Mouse (Mus musculus): ENCODE measurements around the gene Frrs1l. TPM values are rescaled to one million over a fixed set of nuclear protein-coding genes. Genes with fewer than 3 reads are reported as not detected.

Frrs1l gene
- total RNA-seq, 2 experiments from 2014 or later, result 191 to 198 TPM

GRCm38 (mm10) chr4:56991951-56992350 is 1.8 kb upstream of the Frrs1l start:
- intact Hi-C loops (cut with DNase I), result loop anchor here (5.0 kb wide), 1 partner anchor 45 kb away; the partner anchor contains the start of gene Tmem245
- peak in 1 of 2 experiments; percentile 75 for DNase-seq (ENCODE audit: low spot score in 2 of 2)

DNA sequence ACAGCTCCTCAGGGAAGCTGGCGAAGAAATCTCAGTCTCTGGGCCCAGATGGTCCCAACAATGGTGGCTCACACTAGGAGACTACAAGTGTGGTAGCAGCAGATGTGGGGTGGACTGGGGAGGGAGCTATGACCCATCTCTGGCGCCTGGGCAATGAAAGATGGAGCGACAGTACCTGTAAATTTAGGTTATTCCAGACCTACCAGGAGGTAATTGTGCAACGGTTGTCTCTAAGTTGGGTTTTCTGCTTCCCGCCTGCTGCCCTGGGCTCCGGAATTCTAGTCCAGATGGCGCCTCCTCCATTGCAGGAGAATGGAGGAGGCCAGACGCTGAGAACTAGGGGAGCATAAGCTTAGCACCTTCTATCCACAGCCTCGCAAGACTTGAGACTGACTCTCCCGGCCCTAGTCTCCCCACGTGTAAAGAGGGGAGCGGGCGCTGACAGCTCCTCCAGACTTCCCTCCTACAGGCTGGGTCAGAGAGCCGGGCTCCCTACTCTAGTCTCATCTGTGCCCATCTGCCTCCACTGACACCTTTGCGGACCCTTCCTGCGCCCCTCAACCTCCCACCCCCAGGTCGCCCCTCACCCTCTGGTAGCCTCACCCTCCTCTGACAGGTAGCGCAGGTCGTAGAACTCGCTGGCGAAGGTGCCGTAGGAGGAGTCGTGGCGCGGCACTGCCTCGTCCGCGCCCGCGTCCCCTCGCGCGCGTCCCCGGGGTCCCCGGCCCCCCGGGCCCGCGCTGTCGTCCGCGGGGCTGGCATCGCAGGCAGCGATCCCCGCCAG is 568 bp downstream of the Frrs1l start:
- peak; percentile 53 to 81 for DNase-seq (ENCODE audit: low spot score in 2 of 2)
- intact Hi-C loops (cut with DNase I), result loop anchor here (1.0 to 5.0 kb wide), 2 partner anchors 24 to 42 kb away; partner anchors contain the start of gene Tmem245

- intact Hi-C loops (cut with DNase I), result loop anchor here (1.0 to 2.0 kb wide), 2 partner anchors 24 to 35 kb away; no protein-coding TSS in a partner anchor
Measured at GRCm38 (mm10) chr4:56965586-56966179, 24.5 kb downstream of the Frrs1l start.

GRCm38 (mm10) chr4:56963687-56964086 is 26.5 kb downstream of the Frrs1l start:
- intact Hi-C loops (cut with DNase I), result loop anchor here (2.0 kb wide), 1 partner anchor 33 kb away; no protein-coding TSS in a partner anchor
- DNase-seq (ENCODE audit: low spot score in 2 of 2), result peak in 1 of 2 experiments; percentile 87

More at GRCm38 (mm10) chr4:56965586-56966179, 24.5 kb downstream of the Frrs1l start:
- peak; percentile 60 to 87 for DNase-seq (ENCODE audit: low spot score in 2 of 2)

GRCm38 (mm10) chr4:56961320-56961925 is 28.8 kb downstream of the Frrs1l start:
- no peak for DNase-seq (ENCODE audit: low spot score in 2 of 2)
- intact Hi-C loops (cut with DNase I), result no loop called here

- intact Hi-C loops (cut with DNase I), result no loop called here
- no peak for DNase-seq (ENCODE audit: low spot score in 2 of 2)
Measured at GRCm38 (mm10) chr4:56957518-56957917, 32.7 kb downstream of the Frrs1l start.

DNA sequence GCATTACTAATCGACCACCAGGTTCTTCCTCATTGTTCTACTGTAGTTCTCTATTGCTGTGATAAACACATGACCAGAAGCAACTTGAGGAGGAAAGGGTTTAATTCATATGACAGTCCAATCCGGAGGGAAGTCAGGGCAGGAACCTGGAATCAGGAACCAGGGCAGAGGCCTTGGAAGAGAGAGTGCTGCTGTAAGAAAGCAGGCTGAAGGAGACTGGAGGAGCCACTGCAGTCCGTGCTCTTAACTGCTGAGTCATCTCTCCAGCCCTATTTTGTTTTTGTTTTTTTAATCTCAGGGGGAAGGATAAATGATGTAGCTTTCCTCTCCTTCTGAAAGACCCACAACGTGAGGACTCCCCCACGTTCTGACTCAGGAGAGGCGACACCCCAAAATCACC is 37.0 kb downstream of the Frrs1l start:
- intact Hi-C loops (cut with DNase I), result no loop called here
- no peak for DNase-seq (ENCODE audit: low spot score in 2 of 2)

DNA sequence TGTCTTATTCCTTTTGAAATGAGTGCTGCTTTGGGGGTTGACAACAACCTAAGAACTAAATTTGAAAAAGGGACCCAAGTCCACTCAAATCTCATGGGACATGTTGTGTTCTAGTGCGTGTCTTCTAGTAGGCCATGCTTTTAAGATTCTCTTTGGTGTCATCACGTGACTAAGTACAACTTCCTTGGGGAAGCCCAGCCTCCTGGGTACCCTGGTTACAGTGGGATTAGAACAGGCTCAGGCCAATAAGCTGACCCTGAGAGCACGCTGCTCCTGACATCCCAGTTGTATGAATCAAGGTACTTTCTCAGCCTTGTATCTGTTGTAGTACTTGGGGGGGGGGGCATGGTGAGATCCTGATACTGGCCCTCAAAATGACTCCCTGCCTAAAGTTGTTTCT is 38.5 kb downstream of the Frrs1l start:
- intact Hi-C loops (cut with DNase I), result no loop called here
- no peak for DNase-seq (ENCODE audit: low spot score in 2 of 2)

GRCm38 (mm10) chr4:56949494-56949893 is 40.7 kb downstream of the Frrs1l start:
- DNase-seq (ENCODE audit: low spot score in 2 of 2), result no peak
- intact Hi-C loops (cut with DNase I), result loop anchor here (5.0 kb wide), 1 partner anchor 43 kb away; the partner anchor contains the start of gene Frrs1l

DNA sequence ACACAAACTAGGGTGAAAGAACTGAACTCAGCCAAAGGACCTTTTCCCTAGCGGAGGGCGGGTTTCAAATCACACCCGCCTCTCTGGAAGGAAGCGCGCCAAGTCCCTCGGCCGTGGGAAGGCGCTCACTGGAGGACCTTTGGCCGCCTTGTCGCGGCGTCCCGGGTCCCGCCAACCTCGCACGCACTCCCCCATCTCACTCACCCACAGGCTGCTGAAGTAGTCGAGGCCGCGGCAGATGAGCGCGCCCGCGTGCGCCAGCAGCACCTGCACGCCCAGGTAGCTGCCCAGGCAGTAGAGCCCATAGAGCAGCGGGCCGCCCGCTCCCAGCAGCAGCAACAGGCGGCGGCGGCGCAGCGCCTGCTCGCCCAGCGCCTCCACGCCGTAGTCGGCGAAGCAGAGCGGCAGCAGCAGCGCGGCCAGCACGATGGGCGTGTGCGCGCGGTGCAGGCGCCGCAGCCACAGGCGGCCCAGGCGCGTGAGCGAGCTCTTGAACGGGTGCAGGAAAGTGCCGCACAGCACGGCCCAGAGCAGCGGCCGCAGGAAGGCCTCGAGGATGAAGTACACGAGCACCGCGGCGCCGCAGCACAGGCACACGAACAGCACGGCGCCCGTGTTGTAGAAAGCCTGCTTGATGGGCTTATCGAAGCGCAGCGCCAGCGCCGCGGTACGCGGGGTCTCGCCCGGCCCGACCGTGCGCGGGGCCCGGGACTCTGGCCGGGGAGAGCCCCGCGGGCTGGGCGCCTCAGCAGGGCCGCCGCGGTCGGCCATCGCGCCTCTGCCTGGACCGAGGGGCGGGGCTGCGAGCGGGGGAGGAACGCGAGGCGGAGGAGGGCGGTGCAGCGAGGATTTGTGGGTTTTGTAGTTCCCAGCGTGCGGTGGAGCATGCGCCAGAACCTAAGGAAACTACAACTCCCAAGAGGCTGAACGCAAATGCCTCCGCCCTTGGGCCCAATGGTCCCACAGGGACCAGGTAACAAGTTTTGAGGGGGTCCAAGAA is 43.2 kb downstream of the Frrs1l start, which contains the start of gene Tmem245:
TSS of gene Tmem245 (minus strand) at position 797 of the 1,000 bp plus-strand sequence.
- intact Hi-C loops (cut with DNase I), result loop anchor here (5.0 kb wide), 1 partner anchor 45 kb away; the partner anchor contains the start of gene Frrs1l
- peak; percentile 90 to 96 for DNase-seq (ENCODE audit: low spot score in 2 of 2)

DNA sequence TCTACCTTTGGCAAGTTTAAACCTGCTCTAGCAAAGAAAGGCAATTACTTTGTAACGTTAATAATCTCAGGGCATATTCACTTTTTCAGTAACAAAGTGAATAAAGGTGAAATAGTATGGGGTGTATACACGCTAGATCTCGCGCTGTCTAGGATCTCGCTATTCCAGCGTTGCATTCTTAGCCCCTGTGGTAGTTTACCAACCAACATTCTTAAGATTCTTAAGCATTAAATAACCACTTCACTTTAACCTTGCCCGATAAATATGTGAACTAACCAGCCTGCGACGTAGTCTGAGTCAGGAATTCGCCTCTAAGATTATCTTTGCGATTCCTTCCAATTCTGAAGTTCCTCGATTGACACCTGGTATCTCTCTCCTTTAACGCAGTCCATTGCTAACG is 44.0 kb downstream of the Frrs1l start:
- no peak for DNase-seq (ENCODE audit: low spot score in 2 of 2)
- intact Hi-C loops (cut with DNase I), result loop anchor here (5.0 kb wide), 1 partner anchor 46 kb away; the partner anchor contains the start of gene Frrs1l

GRCm38 (mm10) chr4:56944286-56944685 is 45.9 kb downstream of the Frrs1l start:
- no peak for DNase-seq (ENCODE audit: low spot score in 2 of 2)
- intact Hi-C loops (cut with DNase I), result no loop called here

DNA sequence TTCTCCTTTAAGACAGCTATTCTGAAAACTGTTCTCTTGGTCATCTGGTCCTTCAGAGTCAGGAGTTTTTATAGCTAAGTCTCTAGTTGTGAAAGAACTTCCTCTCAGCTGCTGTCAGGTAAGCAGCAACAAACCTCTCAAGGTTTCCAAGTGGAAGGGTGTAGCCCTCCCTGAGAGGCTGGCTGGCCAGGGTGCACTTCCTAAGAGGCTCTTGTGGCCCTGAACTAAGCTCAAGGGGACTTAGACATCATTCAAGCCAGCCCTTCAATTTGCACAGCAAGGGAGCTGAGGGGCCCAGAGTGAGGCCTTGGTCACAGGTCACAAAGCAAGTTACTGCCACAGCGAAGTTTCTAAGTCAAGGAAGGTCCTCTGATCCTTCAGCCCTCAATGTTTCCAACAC is 46.9 kb downstream of the Frrs1l start:
- intact Hi-C loops (cut with DNase I), result no loop called here
- no peak for DNase-seq (ENCODE audit: low spot score in 2 of 2)

DNA sequence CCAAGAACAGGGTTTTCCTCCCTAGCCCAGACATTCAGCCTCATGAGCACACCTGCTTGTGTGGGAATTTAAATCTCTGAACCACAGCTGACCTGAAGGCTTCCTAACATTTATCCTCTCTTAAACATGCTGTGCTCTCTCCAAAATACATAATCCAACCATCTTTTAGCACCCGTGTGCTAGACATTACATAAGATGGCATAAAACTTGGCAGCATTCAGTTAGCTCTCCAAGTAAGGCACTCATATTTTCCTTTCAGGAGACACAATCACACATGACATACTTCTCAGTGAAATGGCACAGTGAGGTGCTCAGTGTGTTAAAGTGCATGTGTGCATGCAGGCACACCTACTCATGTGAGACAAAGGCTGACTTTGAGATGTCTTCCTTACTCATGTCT is 47.6 kb downstream of the Frrs1l start:
- intact Hi-C loops (cut with DNase I), result no loop called here
- DNase-seq (ENCODE audit: low spot score in 2 of 2), result peak in 1 of 2 experiments; percentile 72

DNA sequence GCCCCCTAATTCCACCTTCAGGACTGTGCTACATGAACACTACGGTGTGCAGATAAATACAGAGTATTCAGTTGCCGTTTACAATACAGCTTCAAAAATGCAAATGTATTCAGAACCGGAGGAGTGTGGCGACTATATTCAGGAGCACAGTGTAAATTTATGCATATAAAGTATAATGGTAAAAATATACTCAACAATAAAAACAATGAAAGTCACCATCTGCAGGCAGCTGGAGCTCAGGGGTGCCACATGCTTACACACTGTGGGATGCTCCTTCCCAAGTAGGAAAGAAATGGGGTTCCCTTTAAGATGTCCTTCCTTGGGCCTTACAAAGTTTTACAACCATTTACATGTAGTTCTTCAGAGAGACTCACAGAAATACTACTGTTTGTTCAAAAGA is 48.7 kb downstream of the Frrs1l start:
- intact Hi-C loops (cut with DNase I), result no loop called here
- peak in 1 of 2 experiments; percentile 68 for DNase-seq (ENCODE audit: low spot score in 2 of 2)

DNA sequence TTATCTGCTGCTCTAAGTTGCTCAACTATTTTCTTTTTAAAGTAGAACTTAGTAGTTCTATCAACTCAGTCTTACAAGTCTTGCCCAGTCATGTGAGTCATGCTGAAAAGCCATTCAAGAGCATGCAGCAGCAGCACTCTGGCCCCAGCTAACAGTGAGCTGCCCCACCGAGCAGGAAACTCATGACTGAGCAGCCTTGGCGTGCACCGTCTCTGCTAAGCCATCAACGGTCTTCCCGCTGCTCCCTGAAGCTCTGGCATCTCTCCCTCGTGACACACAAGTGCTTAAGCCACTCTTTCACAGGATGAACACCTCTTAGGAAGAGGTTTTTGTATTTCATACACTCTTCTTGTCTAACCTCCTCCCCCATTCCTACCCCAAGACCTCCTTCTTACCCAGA is 53.1 kb downstream of the Frrs1l start:
- no peak for DNase-seq (ENCODE audit: low spot score in 2 of 2)
- intact Hi-C loops (cut with DNase I), result no loop called here

GRCm38 (mm10) chr4:56935327-56935726 is 54.9 kb downstream of the Frrs1l start:
- no peak for DNase-seq (ENCODE audit: low spot score in 2 of 2)
- intact Hi-C loops (cut with DNase I), result no loop called here

DNA sequence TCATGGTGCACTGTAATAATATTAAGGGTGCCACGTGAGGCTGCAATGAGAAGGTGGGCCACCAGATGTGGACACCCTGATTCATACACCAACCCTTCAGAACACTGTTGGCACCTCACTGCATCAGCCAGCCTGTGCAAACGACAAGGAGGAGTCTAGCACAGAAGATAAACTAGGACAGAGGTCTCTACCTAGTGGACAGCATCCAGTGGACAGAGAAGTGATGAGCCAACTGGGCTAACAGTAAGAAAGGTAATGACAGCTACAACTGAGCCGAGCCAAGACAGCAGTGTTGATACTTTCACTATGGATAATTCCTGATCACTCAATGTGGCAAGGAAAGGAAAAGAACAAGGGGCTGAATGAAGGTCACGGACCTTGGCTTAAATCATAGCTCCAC is 57.0 kb downstream of the Frrs1l start:
- DNase-seq (ENCODE audit: low spot score in 2 of 2), result no peak
- intact Hi-C loops (cut with DNase I), result no loop called here

DNA sequence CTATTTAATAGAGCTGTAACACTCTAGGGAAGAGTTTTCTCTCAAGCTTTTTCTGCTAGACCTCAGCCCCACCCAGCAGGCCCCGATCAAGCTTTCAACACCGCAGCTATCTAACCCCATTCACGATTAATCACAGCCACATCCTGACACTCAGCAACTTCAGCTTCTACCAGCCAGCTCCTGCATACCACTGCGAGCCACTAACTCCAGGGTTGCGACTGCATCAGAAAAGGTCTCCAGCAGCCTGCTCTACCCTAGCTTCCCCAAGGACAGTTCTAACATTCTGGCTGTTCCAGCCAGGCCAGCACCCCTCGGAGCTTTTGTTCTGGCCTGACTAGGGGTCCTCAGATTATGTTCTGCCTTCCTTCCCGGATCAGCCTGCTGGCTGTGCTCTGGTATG is 58.1 kb downstream of the Frrs1l start:
- no peak for DNase-seq (ENCODE audit: low spot score in 2 of 2)
- intact Hi-C loops (cut with DNase I), result no loop called here
